ENCODE assay signal across 13 mouse cellular contexts in the genomic region with DNA sequence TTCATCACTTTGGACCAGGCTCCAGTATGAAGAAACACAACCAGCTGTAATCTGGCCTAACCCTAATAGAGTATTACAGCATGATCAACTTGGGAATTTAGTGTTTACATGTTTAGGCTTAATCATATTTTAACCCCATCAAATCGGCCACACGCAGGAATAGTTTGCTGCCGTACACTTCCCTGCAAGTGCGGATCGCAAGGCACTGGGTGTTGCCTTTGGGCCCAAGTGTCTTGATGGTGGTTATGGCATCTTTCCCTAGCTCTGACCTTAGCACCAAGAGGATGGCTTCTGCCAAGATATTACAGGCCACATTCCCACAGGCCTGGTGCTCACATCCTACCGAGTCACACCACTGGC.
DNase-seq lines count a peak whose midpoint lies in the region; ATAC-seq and TF ChIP-seq lines count a peak whose summit lies in the region.
"Had no signal": no experiment of that assay in that cellular context is flagged by ENCODE, and none has a peak within 500 bp of the region (broad histone marks: within the 10 kb centered on the region; RNA-seq: fewer than 3 reads in every experiment).

No protein-coding gene starts in this region.

- no peak overlapping the region for H3K9ac ChIP-seq in limb, embryonic 14.5 days (ENCODE audit: low read depth, low read length, severe bottlenecking)
- H3K9ac ChIP-seq: forebrain, embryonic 13.5 days; hindbrain, embryonic 15.5 days; midbrain, embryonic 12.5 days had no signal

- WGBS in limb, embryonic 14.5 days: 74% methylated on average over 6 of the region's 6 CpGs

- H3K4me2 ChIP-seq in limb, embryonic 14.5 days (replicated peaks; ENCODE audit: low read depth, low read length, severe bottlenecking): no peak overlapping the region
- H3K4me2 ChIP-seq: forebrain, embryonic 13.5 days; hindbrain, embryonic 15.5 days; midbrain, embryonic 12.5 days had no signal

- peak overlapping the region; percentile 69; the same call in 1 of the 2 replicates for H3K27ac ChIP-seq in limb, embryonic 14.5 days (replicated peaks; ENCODE audit: low read depth, low read length)
- H3K27ac ChIP-seq: forebrain, embryonic 13.5 days; hindbrain, embryonic 15.5 days; midbrain, embryonic 12.5 days had no signal

- H3K9me3 ChIP-seq in limb, embryonic 14.5 days (ENCODE audit: control insufficient read depth, low read length): no peaks in the 10 kb centered on the region
- H3K9me3 ChIP-seq: forebrain, embryonic 13.5 days; hindbrain, embryonic 15.5 days; midbrain, embryonic 12.5 days had no signal

- no peaks in the 10 kb centered on the region for H3K27me3 ChIP-seq in limb, embryonic 14.5 days (ENCODE audit: control insufficient read depth, insufficient read depth, low read length)
- H3K27me3 ChIP-seq: forebrain, embryonic 13.5 days; hindbrain, embryonic 15.5 days; midbrain, embryonic 12.5 days had no signal

- peak; percentile 98 for DNase-seq in heart, adult 11 months
- DNase-seq in heart, postnatal 4 days: no peak
- peak; percentile 9 to 12 for DNase-seq in urinary bladder, postnatal 36 days (ENCODE audit: low spot score in 2 of 2)
- no peak for DNase-seq in urinary bladder, postnatal 10 days (ENCODE audit: low spot score)
- DNase-seq in limb, embryonic 14.5 days (ENCODE audit: low spot score): no peak
- DNase-seq in spleen, postnatal 4 days (ENCODE audit: low spot score in 2 of 2): no peak
- no peak for DNase-seq in ovary, postnatal 14 days (ENCODE audit: low spot score)
- DNase-seq in frontal cortex, postnatal 25 days (ENCODE audit: low spot score in 2 of 2): no peak
- DNase-seq: B cell, adult 2 months; cerebellum, adult 11-12 months had no signal

- no peak overlapping the region for H3K4me3 ChIP-seq in limb, embryonic 14.5 days (replicated peaks; ENCODE audit: low read length)
- H3K4me3 ChIP-seq: forebrain, embryonic 13.5 days; hindbrain, embryonic 15.5 days; midbrain, embryonic 12.5 days had no signal

- ATAC-seq in limb, embryonic 14.5 days (ENCODE audit: low FRiP score, low read depth): no peak
- ATAC-seq: forebrain, embryonic 13.5 days had no signal

- TF ChIP-seq POLR2A in limb, embryonic 14.5 days (IDR thresholded peaks at IDR 0.05; ENCODE audit: borderline replicate concordance, extremely low read depth, insufficient read depth, insufficient read length): no peak

- no peaks in the 10 kb centered on the region for H3K36me3 ChIP-seq in limb, embryonic 14.5 days (ENCODE audit: control insufficient read depth, insufficient read depth, low read length)
- H3K36me3 ChIP-seq: hindbrain, embryonic 15.5 days; midbrain, embryonic 12.5 days had no signal

- H3K4me1 ChIP-seq in limb, embryonic 14.5 days (ENCODE audit: control insufficient read depth, insufficient read depth, low read length): peaks cover 30% of the 10 kb centered on the region

Comparison
In these comparisons a context has a peak if more than half of its experiments do, and no peak if none do; other contexts are left out.
1. DNase-seq: peak in heart, adult 11 months (single experiment) and urinary bladder, postnatal 36 days (2 of 2); none in heart, postnatal 4 days (single experiment), urinary bladder, postnatal 10 days (single experiment), limb, embryonic 14.5 days (single experiment), spleen, postnatal 4 days (0 of 2), ovary, postnatal 14 days (single experiment) and frontal cortex, postnatal 25 days (0 of 2).